Mouse (Mus musculus): ENCODE measurements at regions not wholly inside any gene's neighbourhood (a gene's known extent, or its start where the extent isn't known, plus 50 kb on each side); places are given as distances from the start of the nearest gene placed in this dataset.

- TF ChIP-seq CTCF (IDR thresholded peaks at IDR 0.05; ENCODE audit: control insufficient read depth, insufficient read depth, insufficient read length) (no peak), USF1 (IDR thresholded peaks at IDR 0.05; ENCODE audit: low read depth) (no peak)
Measured at GRCm38 (mm10) chr15:59248477-59249260, 359.6 kb downstream of the Gm49356 start.

All from C2C12 (cell line).